Mouse (Mus musculus) CD4-positive naive resting alpha-beta T cell, adult 57 days (primary cell): ENCODE measurements around the gene Hoxc5. TPM values are rescaled to one million over a fixed set of nuclear protein-coding genes. Genes with fewer than 3 reads are reported as not detected.

Experiments used
- total RNA-seq: library from RNA; stranded (reverse); gene quantifications from one replicate; pipeline ENCODE4 v1.2.4, GENCODE M21; 2023

The Hoxc5 gene
- total RNA-seq = not detected

DNA sequence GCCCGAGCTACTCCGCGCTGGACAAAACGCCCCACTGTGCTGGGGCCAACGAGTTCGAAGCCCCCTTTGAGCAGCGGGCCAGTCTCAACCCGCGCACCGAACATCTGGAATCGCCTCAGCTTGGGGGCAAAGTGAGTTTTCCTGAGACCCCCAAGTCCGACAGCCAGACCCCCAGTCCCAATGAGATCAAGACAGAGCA lies at the start of gene Hoxc5:
Hoxc5 (plus strand) TSS at position 132 of the 199 bp plus-strand sequence.

GRCm38 (mm10) chr15:102921053-102922011 lies 45.9 kb upstream of the Hoxc5 start, which contains the start of gene Hoxc13:
Gene Hoxc13 (plus strand): TSS chr15:102921103.

GRCm38 (mm10) chr15:102936279-102936972 lies 30.8 kb upstream of the Hoxc5 start, which contains the start of gene Hoxc12:
Gene Hoxc12 (plus strand): TSS chr15:102936757.

DNA sequence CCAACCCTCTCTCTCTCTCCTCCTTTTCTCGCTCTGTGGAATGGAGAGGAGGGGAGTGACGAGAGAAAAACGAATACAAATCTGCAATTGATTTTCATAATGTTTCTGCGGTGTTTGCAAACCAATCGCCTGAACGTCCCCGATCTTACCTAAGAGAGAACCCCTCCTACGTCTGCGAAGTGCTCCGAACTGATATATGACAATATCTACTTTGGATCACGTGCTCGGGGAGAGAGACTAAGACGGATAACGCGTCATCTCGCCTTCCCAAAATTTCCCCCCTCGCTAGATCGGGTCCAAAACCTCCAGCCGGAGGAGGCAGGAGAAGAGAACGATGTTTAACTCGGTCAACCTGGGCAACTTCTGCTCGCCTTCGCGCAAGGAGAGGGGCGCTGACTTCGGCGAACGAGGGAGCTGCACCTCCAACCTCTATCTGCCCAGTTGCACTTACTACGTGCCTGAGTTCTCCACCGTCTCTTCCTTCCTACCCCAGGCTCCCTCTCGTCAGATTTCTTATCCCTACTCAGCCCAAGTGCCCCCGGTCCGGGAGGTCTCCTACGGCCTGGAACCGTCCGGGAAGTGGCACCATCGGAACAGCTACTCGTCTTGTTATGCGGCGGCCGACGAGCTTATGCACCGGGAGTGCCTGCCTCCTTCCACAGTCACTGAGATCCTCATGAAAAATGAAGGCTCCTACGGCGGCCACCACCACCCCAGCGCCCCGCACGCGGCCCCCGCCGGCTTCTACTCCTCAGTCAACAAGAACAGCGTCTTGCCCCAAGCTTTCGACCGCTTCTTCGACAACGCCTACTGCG lies 12.8 kb upstream of the Hoxc5 start, which contains the start of gene Hoxc11:
Hoxc11 (plus strand) TSS at position 236 of the 815 bp plus-strand sequence.

GRCm38 (mm10) chr15:102966776-102967311 lies 399 bp upstream of the Hoxc5 start, which contains the start of gene Hoxc10:
Gene Hoxc10 (plus strand): TSS chr15:102966796.

DNA sequence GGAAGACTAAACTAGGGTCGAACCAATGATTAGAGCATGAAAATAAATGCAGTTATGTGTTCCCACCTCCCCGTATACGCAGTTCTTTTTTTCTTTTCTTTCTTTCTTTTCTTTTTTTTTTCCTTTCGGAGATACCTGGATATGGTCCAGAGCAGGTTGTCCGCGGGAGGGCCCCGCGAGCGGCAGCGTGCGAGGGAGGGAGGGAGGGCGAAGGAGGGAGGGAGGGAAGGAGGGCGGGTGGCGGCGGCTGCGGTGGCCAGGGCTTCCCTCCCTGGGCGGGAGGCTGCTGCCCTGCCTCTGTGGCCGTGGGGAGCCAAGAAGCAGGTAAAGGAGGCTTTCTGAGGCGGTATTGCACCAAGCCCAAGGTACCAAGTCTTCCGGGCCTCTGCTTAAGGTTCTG lies 8.9 kb downstream of the Hoxc5 start, which contains the start of gene Hoxc9:
Hoxc9 (plus strand) TSS at position 269 of the 400 bp plus-strand sequence.

DNA sequence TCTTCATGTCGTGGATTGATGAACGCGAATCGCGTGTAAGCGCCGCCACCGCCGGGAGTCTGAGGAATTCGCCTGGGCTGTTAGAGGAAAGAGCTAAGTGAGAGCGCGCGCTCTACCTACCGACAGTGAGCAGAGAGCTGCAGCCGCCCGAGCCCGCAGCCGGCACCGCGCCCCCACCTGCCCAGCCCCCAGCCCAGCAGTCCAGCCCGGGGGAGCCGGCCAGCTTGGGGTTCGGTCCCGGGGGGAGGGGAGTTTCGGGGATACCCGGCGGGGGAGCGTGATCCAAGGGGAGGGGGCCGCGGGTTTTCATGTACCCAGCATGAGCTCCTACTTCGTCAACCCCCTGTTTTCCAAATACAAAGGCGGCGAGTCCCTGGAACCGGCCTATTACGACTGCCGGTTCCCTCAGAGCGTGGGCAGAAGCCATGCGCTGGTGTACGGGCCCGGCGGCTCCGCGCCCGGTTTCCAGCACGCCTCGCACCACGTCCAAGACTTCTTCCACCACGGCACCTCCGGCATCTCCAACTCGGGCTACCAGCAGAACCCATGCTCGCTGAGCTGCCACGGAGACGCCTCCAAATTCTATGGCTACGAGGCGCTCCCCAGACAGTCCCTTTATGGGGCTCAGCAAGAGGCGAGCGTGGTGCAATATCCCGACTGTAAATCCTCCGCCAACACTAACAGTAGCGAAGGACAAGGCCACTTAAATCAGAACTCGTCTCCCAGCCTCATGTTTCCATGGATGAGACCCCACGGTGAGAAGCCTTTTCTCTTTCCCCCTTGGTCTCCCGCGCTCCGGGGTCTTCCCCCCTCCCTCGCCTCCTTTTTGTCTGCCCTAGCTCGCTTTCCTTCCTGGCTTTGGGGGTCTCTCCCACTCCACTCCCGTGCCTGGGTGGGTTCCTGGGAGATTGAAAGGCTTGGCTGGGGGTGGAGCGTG lies 23.5 kb downstream of the Hoxc5 start, which contains the start of gene Hoxc8:
Hoxc8 (plus strand) TSS at position 147 of the 937 bp plus-strand sequence.

GRCm38 (mm10) chr15:102997939-102998355 lies 30.7 kb downstream of the Hoxc5 start, which contains the start of gene Hoxc6:
Gene Hoxc6 (plus strand): TSS chr15:102998257.

GRCm38 (mm10) chr15:103018636-103019035 lies 51.4 kb downstream of the Hoxc5 start, which contains the start of gene Hoxc4:
Gene Hoxc4 (plus strand): TSS chr15:103018934.

Other genes with a start within 250 kb of the Hoxc5 start
- 51.2 TPM for gene Calcoco1, start 245.3 kb upstream of the Hoxc5 start, total RNA-seq
- gene Hoxc13, start 46.3 kb upstream of the Hoxc5 start, total RNA-seq = not detected
- not detected for gene Hoxc12, start 30.7 kb upstream of the Hoxc5 start, total RNA-seq
- gene Hoxc11, start 13.0 kb upstream of the Hoxc5 start, total RNA-seq = not detected
- not detected for gene Hoxc10, start 647 bp upstream of the Hoxc5 start, total RNA-seq
- gene Hoxc9, start 9.0 kb downstream of the Hoxc5 start, total RNA-seq = not detected
- gene Hoxc8, start 23.2 kb downstream of the Hoxc5 start, total RNA-seq = not detected
- not detected for gene Hoxc6, start 30.8 kb downstream of the Hoxc5 start, total RNA-seq
- gene Hoxc4, start 51.5 kb downstream of the Hoxc5 start, total RNA-seq = not detected
- 10.8 TPM for gene Smug1, start 199.6 kb downstream of the Hoxc5 start, total RNA-seq